Mouse (Mus musculus): ENCODE data around the gene Fscn2.
"Not testable (repeated sequence)": the region's sequence is repeated elsewhere in the genome, so short reads cannot be mapped to it uniquely, and the experiment has no call there.

The Fscn2 gene

GRCm38 (mm10) chr11:120346383-120347034, 14.8 kb upstream of the Fscn2 start:
- DNase-seq (ENCODE audit: low spot score), result peak; percentile 3

- peak; percentile 11 for DNase-seq (ENCODE audit: low spot score)
These were observed 14.0 kb upstream of the Fscn2 start for GRCm38 (mm10) chr11:120347301-120347700.

- DNase-seq (ENCODE audit: low spot score), result peak; percentile 85
These were observed 13.3 kb upstream of the Fscn2 start, which contains the start of gene Actg1 for GRCm38 (mm10) chr11:120347791-120348683. Actg1 (minus strand) TSS chr11:120348542.

- DNase-seq (ENCODE audit: low spot score), result peak; percentile 66
These were observed 12.5 kb upstream of the Fscn2 start for GRCm38 (mm10) chr11:120348684-120349370.

GRCm38 (mm10) chr11:120349371-120349985, 11.9 kb upstream of the Fscn2 start:
- peak; percentile 57 for DNase-seq (ENCODE audit: low spot score)

- peak; percentile 91 for DNase-seq (ENCODE audit: low spot score)
These were observed 11.2 kb upstream of the Fscn2 start for GRCm38 (mm10) chr11:120349986-120350702.

- DNase-seq (ENCODE audit: low spot score), result peak; percentile 53
These were observed 10.6 kb upstream of the Fscn2 start for GRCm38 (mm10) chr11:120350711-120351110.

- peak; percentile 22 for DNase-seq (ENCODE audit: low spot score)
These were observed 9.9 kb upstream of the Fscn2 start for GRCm38 (mm10) chr11:120351250-120352092.

- DNase-seq (ENCODE audit: low spot score), result not testable (repeated sequence)
These were observed 9.3 kb upstream of the Fscn2 start for GRCm38 (mm10) chr11:120352093-120352350.

GRCm38 (mm10) chr11:120352571-120353290, 8.6 kb upstream of the Fscn2 start:
- peak; percentile 34 for DNase-seq (ENCODE audit: low spot score)

GRCm38 (mm10) chr11:120353500-120354303, 7.6 kb upstream of the Fscn2 start:
- peak; percentile 94 for DNase-seq (ENCODE audit: low spot score)

- DNase-seq (ENCODE audit: low spot score), result no peak
These were observed 6.7 kb upstream of the Fscn2 start for GRCm38 (mm10) chr11:120354304-120355276.

GRCm38 (mm10) chr11:120355277-120356039, 5.9 kb upstream of the Fscn2 start:
- no peak for DNase-seq (ENCODE audit: low spot score)

- DNase-seq (ENCODE audit: low spot score), result no peak
These were observed 5.0 kb upstream of the Fscn2 start for GRCm38 (mm10) chr11:120356319-120356840.

- DNase-seq (ENCODE audit: low spot score), result no peak
These were observed 4.4 kb upstream of the Fscn2 start for GRCm38 (mm10) chr11:120356900-120357299.

- DNase-seq (ENCODE audit: low spot score), result peak; percentile 50
These were observed 3.4 kb upstream of the Fscn2 start for GRCm38 (mm10) chr11:120357791-120358401.

Measured in urinary bladder, postnatal 14 days (tissue).